Mouse (Mus musculus) midbrain, embryonic 10.5 days (tissue): Measurements from ENCODE around the gene Col4a1. TPM values are rescaled to one million over a fixed set of nuclear protein-coding genes. Genes with fewer than 3 reads are reported as not detected.

Source experiments
- DNase-seq: peaks from one replicate; pipeline ENCODE4 v3.0.0-alpha.2; 2017; ENCODE audit warnings: low spot score
- H3K27ac ChIP-seq: fragments of 300-500 bp; sonication (generic); replicated peaks from 2 replicates; pipeline ENCODE4 v1.5.1; 2016; ENCODE audit warnings: mild to moderate bottlenecking
- H3K27me3 ChIP-seq: fragments of 300-500 bp; sonication (generic); 2 replicates; pipeline ENCODE4 v1.6.1; 2016; ENCODE audit warnings: low read depth, mild to moderate bottlenecking; ENCODE audit not compliant: poor library complexity, severe bottlenecking
- H3K36me3 ChIP-seq: fragments of 300-500 bp; sonication (generic); 2 replicates; pipeline ENCODE4 v1.6.1; 2016; ENCODE audit warnings: mild to moderate bottlenecking, moderate library complexity
- H3K4me1 ChIP-seq: fragments of 300-500 bp; sonication (generic); 2 replicates; pipeline ENCODE4 v1.6.1; 2016
- H3K4me3 ChIP-seq: fragments of 300-500 bp; sonication (generic); 2 replicates; pipeline ENCODE4 v1.5.1; 2016; ENCODE audit warnings: mild to moderate bottlenecking, moderate library complexity
- H3K9me3 ChIP-seq: fragments of 300-500 bp; sonication (generic); replicated peaks from 2 replicates; pipeline ENCODE4 v1.6.1; 2016; ENCODE audit warnings: mild to moderate bottlenecking
- WGBS: fragments of 180-500 bp; shearing (Covaris S2); methylation state at CpG from one replicate; pipeline ENCODE4 v1.1.7; 2016; 5-methylcytosine and 5-hydroxymethylcytosine counted together
- polyA plus RNA-seq: library from polyadenylated mRNA; unstranded; fragments of >200 nt; fragmentation: Nextera tagmentation; extraction: Ambion mirVana; gene quantifications from 2 replicates; pipeline ENCODE4 v1.2.1, GENCODE M21; 2016

Col4a1 gene
- polyA plus RNA-seq, 1 experiment from 2014 or later, result 113 TPM

GRCm38 (mm10) chr8:11344459-11344858, 31.8 kb upstream of the Col4a1 start:
- no peak overlapping the region for H3K27ac ChIP-seq
- H3K27me3 ChIP-seq, result no peaks in the 10 kb centered on the region
- WGBS, result 90% methylated on average over 9 of the region's 9 CpGs
- no peak overlapping the region for H3K4me3 ChIP-seq
- H3K36me3 ChIP-seq, result no peaks in the 10 kb centered on the region
- peaks cover 12% of the 10 kb centered on the region for H3K4me1 ChIP-seq
- DNase-seq, result no peak
- H3K9me3 ChIP-seq, result no peaks in the 10 kb centered on the region

DNA sequence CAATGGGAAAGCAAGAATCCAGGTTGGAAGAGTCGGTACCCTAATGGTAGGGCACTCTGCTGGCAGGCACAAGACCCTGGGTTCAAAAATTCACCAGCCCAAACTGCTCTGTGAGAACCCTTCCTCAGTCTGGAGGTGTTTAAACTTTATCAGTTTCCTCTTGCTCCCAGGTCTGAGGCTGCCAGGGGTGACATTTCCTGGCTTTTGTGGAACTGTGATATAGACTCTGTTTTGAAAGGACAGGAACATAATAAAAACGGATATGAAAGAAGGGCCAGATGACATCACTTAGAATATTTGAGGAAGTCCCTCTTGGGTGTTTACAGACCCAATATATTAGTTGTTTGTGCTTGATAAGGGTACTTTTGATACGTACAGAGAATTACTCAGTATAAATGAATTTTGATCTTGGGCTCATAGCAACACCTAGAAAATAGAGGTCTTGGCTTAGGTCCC, 28.5 kb upstream of the Col4a1 start:
- H3K4me3 ChIP-seq, result no peak overlapping the region
- H3K9me3 ChIP-seq, result no peaks in the 10 kb centered on the region
- WGBS, result 87% methylated on average over 3 of the region's 3 CpGs
- no peak overlapping the region for H3K27ac ChIP-seq
- H3K4me1 ChIP-seq, result peaks cover 18% of the 10 kb centered on the region
- H3K27me3 ChIP-seq, result no peaks in the 10 kb centered on the region
- H3K36me3 ChIP-seq, result no peaks in the 10 kb centered on the region
- no peak for DNase-seq

DNA sequence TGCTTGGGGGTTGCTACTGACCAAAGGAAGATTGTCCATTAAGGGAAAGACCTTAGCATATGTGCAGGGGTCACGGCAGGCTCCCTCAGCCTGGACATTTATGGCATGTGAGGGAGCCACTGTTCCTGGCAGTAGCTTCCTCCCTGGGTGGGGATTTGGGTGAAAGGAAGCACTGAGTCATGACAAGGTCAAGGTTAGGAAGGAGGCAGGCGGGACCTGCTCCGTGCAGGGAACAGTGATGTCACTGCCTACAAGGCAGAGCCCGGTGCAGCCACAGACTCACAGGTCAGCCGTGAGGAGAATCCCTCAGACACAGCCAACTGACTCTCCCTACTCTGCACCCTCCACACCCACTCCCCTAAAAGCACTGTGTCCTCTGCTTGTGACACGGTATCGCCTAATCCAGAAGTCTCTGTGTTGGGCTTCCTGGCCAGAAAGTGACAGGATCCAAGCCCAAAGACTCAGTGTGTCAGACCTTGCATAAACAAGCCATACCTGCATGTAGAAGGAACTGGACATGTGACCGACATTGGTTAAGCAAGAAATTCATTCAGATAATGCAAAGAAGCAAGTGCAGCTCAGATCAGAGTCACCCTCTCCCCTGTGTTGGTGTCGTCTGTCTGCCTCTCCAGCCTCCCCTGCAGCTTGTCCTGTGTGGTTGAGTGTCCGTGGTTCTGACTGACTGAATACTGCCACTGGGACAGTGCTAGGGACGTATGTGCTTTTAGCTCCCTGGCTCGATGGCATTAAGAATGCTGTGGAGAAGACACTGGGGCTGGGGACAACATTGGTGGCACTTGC, 27.9 kb upstream of the Col4a1 start:
- no peaks in the 10 kb centered on the region for H3K27me3 ChIP-seq
- H3K4me1 ChIP-seq, result peaks cover 20% of the 10 kb centered on the region
- H3K27ac ChIP-seq, result peak overlapping the region; percentile 55
- H3K36me3 ChIP-seq, result no peaks in the 10 kb centered on the region
- 74% methylated on average over 12 of the region's 12 CpGs for WGBS
- no peaks in the 10 kb centered on the region for H3K9me3 ChIP-seq
- H3K4me3 ChIP-seq, result no peak overlapping the region
- no peak for DNase-seq

GRCm38 (mm10) chr8:11338507-11338906, 25.9 kb upstream of the Col4a1 start:
- 91% methylated on average over 9 of the region's 9 CpGs for WGBS
- Histone ChIP-seq H3K36me3 (no peaks in the 10 kb centered on the region), H3K9me3 (no peaks in the 10 kb centered on the region), H3K4me1 (peaks cover 20% of the 10 kb centered on the region), H3K27ac (no peak overlapping the region), H3K27me3 (no peaks in the 10 kb centered on the region), H3K4me3 (no peak overlapping the region)
- DNase-seq, result no peak

DNA sequence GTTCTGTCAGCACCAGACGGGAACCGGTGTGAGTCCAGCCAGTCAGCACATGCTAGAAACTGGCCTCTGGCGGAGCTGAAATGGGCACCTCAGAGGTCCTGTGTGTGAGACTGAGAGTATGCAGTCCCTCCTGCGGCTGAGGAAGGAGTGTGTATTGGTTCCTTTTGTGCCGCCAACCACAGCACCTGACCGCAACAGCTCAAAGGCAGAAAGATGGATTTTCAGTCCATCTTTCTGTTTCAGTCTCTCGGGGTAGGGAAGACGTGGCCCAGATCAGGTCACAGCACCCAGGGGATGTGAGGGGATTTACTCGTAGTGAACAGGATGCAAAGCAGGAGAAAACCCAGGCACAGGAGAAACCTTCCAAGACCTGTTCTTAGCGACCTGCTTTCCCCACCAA, 25.0 kb upstream of the Col4a1 start:
- Histone ChIP-seq H3K27me3 (no peaks in the 10 kb centered on the region), H3K36me3 (no peaks in the 10 kb centered on the region), H3K4me1 (peaks cover 20% of the 10 kb centered on the region), H3K4me3 (no peak overlapping the region), H3K27ac (no peak overlapping the region), H3K9me3 (no peaks in the 10 kb centered on the region)
- DNase-seq, result no peak
- 86% methylated on average over 10 of the region's 10 CpGs for WGBS

GRCm38 (mm10) chr8:11336346-11336745, 23.7 kb upstream of the Col4a1 start:
- H3K36me3 ChIP-seq, result no peaks in the 10 kb centered on the region
- WGBS, result 93% methylated on average over 5 of the region's 5 CpGs
- H3K4me1 ChIP-seq, result peaks cover 23% of the 10 kb centered on the region
- H3K4me3 ChIP-seq, result no peak overlapping the region
- H3K27me3 ChIP-seq, result no peaks in the 10 kb centered on the region
- no peak for DNase-seq
- no peak overlapping the region for H3K27ac ChIP-seq
- no peaks in the 10 kb centered on the region for H3K9me3 ChIP-seq

- no peak overlapping the region for H3K4me3 ChIP-seq
- peaks cover 19% of the 10 kb centered on the region for H3K4me1 ChIP-seq
- WGBS, result 90% methylated on average over 4 of the region's 4 CpGs
Observed at GRCm38 (mm10) chr8:11335238-11335637, 22.6 kb upstream of the Col4a1 start.

GRCm38 (mm10) chr8:11334493-11334892, 21.9 kb upstream of the Col4a1 start:
- no peak for DNase-seq
- no peaks in the 10 kb centered on the region for H3K9me3 ChIP-seq
- H3K36me3 ChIP-seq, result no peaks in the 10 kb centered on the region
- H3K27me3 ChIP-seq, result no peaks in the 10 kb centered on the region
- WGBS, result 85% methylated on average over 3 of the region's 3 CpGs
- no peak overlapping the region for H3K27ac ChIP-seq
- peaks cover 13% of the 10 kb centered on the region; the same call in 1 of the 2 replicates for H3K4me1 ChIP-seq
- no peak overlapping the region for H3K4me3 ChIP-seq

More at GRCm38 (mm10) chr8:11335238-11335637, 22.6 kb upstream of the Col4a1 start:
- Histone ChIP-seq H3K27ac (no peak overlapping the region), H3K36me3 (no peaks in the 10 kb centered on the region), H3K27me3 (no peaks in the 10 kb centered on the region), H3K9me3 (no peaks in the 10 kb centered on the region)
- DNase-seq, result no peak

DNA sequence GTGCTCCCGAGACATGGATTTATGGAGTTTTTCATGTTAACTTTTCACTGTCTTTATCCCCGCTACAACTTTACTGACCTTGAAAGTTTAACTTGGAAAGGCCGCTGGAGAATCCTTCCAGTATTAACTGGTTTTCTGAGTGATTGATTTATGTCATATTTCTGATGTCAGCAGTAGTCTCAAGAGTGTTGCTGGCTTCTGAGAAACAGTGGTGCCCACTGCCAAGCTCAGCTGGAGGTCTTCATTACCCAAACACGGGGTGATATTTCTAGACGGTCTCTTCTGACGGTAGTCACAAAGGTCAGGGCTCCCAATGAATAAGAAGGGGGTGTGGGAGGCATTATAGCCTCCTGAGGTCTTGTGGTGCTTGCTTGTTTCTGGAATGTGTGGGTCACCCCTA, 21.1 kb upstream of the Col4a1 start:
- Histone ChIP-seq H3K4me1 (peaks cover 13% of the 10 kb centered on the region; the same call in 1 of the 2 replicates), H3K27ac (no peak overlapping the region), H3K9me3 (no peaks in the 10 kb centered on the region), H3K27me3 (no peaks in the 10 kb centered on the region), H3K4me3 (no peak overlapping the region), H3K36me3 (no peaks in the 10 kb centered on the region)
- no peak for DNase-seq
- WGBS, result 83% methylated on average over 6 of the region's 6 CpGs

DNA sequence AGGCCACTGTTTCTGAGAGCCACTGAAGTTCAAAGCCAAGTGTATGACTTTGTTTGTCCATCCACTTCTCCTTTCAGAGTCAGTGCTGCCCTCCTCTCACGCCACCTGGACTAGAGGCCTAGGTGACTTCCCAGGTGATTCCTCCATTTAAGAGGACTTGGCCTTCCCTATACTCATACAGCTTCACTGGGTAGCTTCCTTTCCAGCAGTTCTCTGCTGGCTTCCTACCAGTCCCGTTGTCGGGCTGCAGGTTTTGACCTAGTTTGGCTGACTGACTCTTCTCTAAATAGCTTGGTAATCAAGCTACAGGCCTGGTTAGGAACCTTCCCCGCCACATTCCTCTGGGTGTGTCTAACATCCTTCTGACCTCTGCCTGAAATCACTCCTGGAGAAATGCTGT, 18.9 kb upstream of the Col4a1 start:
- WGBS, result 82% methylated on average over 4 of the region's 4 CpGs
- no peak overlapping the region for H3K4me3 ChIP-seq
- H3K9me3 ChIP-seq, result no peaks in the 10 kb centered on the region
- H3K27me3 ChIP-seq, result no peaks in the 10 kb centered on the region
- no peaks in the 10 kb centered on the region for H3K36me3 ChIP-seq
- DNase-seq, result no peak
- H3K27ac ChIP-seq, result no peak overlapping the region
- peaks cover 21% of the 10 kb centered on the region for H3K4me1 ChIP-seq

DNA sequence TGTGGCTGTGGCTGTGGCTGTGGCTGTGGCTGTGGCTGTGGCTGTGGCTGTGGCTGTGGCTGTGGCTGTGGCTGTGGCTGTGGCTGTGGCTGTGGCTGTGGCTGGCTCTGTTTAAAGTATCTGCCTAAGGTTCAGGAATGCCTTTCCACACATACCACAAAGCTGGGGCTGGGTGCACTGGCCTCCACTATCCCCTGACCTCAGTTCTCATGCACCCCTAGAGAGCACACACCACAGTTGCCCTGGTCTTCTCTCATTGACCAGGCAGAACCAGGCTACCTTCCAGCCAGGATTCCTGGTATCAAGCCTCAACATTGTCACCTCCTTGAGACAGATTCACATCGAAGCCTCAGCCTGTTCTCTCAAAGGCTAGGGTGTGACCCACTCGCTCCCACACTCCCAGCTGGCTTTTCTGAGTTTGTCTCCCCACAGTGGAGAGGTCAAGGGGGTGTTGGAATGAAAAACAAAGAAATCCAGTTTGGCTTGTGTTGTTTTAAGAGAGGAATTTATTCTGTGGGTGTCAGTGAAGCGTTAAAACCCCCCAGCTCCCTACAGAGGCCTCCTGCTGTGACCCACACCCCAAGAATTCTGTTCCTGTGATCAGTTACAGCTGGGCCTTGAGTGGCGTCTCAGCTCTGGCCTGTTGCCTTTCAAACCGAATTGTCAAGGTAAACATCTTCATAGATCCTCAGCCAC, 15.2 kb upstream of the Col4a1 start:
- no peak for DNase-seq
- 54% methylated on average over 5 of the region's 5 CpGs for WGBS
- Histone ChIP-seq H3K4me3 (no peak overlapping the region), H3K4me1 (peaks cover 20% of the 10 kb centered on the region), H3K27me3 (no peaks in the 10 kb centered on the region), H3K9me3 (no peaks in the 10 kb centered on the region), H3K36me3 (no peaks in the 10 kb centered on the region), H3K27ac (no peak overlapping the region)

DNA sequence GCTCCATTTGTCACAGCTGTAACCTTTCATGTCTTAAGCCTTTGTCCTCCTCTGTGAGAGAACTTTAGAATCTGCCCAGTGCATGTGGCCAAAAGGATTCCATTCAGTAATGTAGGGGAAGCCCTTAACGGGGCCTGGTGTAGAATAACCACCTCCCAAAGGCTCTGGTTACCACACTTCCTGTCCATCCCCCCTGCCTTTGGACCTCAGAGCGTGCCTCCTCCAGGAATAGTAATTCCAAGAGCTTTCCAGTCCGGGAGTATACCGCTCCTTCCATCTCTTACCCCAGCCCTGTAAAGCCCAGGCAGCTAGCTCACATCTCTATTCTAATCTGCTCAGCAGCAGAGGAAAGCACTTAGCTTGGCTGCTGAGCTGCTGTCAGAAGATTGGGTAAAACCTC, 14.7 kb upstream of the Col4a1 start:
- no peak overlapping the region for H3K27ac ChIP-seq
- WGBS, result 60% methylated on average over 4 of the region's 4 CpGs

GRCm38 (mm10) chr8:11324801-11325395, 12.3 kb upstream of the Col4a1 start:
- no peak overlapping the region for H3K27ac ChIP-seq
- H3K9me3 ChIP-seq, result no peaks in the 10 kb centered on the region
- DNase-seq, result no peak
- WGBS, result 88% methylated on average over 6 of the region's 6 CpGs
- no peaks in the 10 kb centered on the region for H3K27me3 ChIP-seq
- no peak overlapping the region for H3K4me3 ChIP-seq
- H3K36me3 ChIP-seq, result no peaks in the 10 kb centered on the region
- peaks cover 15% of the 10 kb centered on the region for H3K4me1 ChIP-seq

More for the DNA sequence above, 14.7 kb upstream of the Col4a1 start:
- no peak for DNase-seq
- H3K36me3 ChIP-seq, result no peaks in the 10 kb centered on the region
- no peaks in the 10 kb centered on the region for H3K27me3 ChIP-seq
- H3K4me3 ChIP-seq, result no peak overlapping the region
- peaks cover 20% of the 10 kb centered on the region for H3K4me1 ChIP-seq
- no peaks in the 10 kb centered on the region for H3K9me3 ChIP-seq
